Mouse (Mus musculus): ENCODE measurements around the gene Lpp.

DNA sequence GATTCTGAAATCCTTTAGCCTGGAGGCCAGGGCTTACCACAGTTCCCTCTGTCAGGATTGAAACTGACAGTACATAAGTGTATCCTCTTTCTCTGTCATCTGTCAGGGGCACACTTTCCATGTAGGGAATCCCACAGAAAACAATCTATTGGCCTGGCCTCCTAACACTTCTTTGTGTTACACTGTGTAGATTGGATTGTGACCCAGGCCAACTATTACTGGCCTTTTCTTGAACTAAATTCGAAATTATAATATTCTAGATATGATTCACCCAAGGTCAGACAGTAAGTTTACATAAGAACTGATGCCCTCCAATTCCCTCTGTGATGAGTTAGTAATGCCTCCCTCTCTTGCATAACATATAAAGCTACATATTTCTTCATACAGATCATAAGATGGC is 553.0 kb downstream of the Lpp start:
- no peak for TF ChIP-seq CTCF (IDR thresholded peaks at IDR 0.05; ENCODE audit: insufficient read depth, low read depth, low read length)
- TF ChIP-seq POLR2A (IDR thresholded peaks at IDR 0.05; ENCODE audit: insufficient read depth, low read depth, low read length) = no peak
